Mouse (Mus musculus) limb, embryonic 12.5 days (tissue): Measurements from ENCODE around the gene Galns. TPM values are rescaled to one million over a fixed set of nuclear protein-coding genes. Genes with fewer than 3 reads are reported as not detected.

ENCODE experiments used
- ATAC-seq: fragments of 200-750 bp; cut with Nextera tagmentation; 2 replicates; pipeline ENCODE4 v1.8.0; 2017; ENCODE audit warnings: low read depth, moderate TSS enrichment; ENCODE audit not compliant: insufficient number of reproducible peaks, insufficient read depth, low FRiP score, low TSS enrichment
- H3K27ac ChIP-seq: fragments of 300-500 bp; sonication (generic); 2 replicates; pipeline ENCODE4 v1.5.1; 2016; ENCODE audit warnings: mild to moderate bottlenecking, moderate library complexity
- H3K27me3 ChIP-seq: fragments of 300-500 bp; sonication (generic); 2 replicates; pipeline ENCODE4 v1.6.1; 2016; ENCODE audit warnings: mild to moderate bottlenecking, moderate library complexity
- H3K36me3 ChIP-seq: fragments of 300-500 bp; sonication (generic); 2 replicates; pipeline ENCODE4 v1.6.1; 2016; ENCODE audit warnings: mild to moderate bottlenecking, moderate library complexity
- H3K4me1 ChIP-seq: fragments of 300-500 bp; sonication (generic); replicated peaks from 2 replicates; pipeline ENCODE4 v1.6.1; 2016
- H3K4me2 ChIP-seq: fragments of 300-500 bp; sonication (generic); 2 replicates; pipeline ENCODE4 v1.6.1; 2016; ENCODE audit warnings: mild to moderate bottlenecking, moderate library complexity
- H3K4me3 ChIP-seq: fragments of 300-500 bp; sonication (generic); replicated peaks from 2 replicates; pipeline ENCODE4 v1.5.1; 2016; ENCODE audit warnings: mild to moderate bottlenecking
- H3K9ac ChIP-seq: fragments of 300-500 bp; sonication (generic); replicated peaks from 2 replicates; pipeline ENCODE4 v1.6.1; 2016; ENCODE audit warnings: mild to moderate bottlenecking, moderate library complexity
- H3K9me3 ChIP-seq: fragments of 300-500 bp; sonication (generic); 2 replicates; pipeline ENCODE4 v1.6.1; 2016; ENCODE audit warnings: mild to moderate bottlenecking, moderate library complexity
- WGBS: fragments of 180-500 bp; shearing (Covaris S2); methylation state at CpG from one replicate; pipeline ENCODE4 v1.1.7; 2016; 5-methylcytosine and 5-hydroxymethylcytosine counted together
- polyA plus RNA-seq: library from polyadenylated mRNA; unstranded; fragments of >200 nt; fragmentation: Nextera tagmentation; extraction: Ambion mirVana; gene quantifications from 2 replicates; pipeline ENCODE4 v1.2.1, GENCODE M21; 2016

Gene Galns
- polyA plus RNA-seq, 1 experiment from 2014 or later = 8.4 TPM

DNA sequence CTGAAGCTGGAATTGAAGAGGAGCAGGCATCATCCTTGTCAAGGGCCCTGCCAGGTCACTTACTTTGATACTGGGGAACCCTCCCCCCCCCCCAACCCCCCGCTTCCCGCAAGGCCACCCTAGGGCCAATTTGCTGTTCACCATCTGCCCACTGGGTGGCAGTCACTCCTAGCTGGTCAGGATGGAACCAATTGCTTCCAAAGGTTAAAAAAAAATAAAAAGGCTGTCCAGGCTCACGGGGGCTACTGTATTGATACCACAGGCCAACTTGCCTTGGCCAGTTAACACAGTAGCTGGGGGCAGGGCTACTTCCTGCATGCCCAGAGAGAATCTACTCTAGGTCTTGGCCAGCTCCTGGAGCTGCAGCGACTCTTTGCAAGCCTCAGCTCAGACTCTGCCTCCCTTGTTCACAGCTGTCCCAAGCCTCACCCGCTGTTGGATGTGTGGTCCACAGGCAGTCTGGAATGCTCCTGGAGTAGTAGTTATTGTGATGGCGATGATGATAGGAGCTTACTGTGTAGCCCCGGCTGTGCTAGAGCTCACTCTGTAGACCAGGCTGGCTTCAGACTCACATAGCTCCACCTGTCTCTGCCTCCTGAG lies 6.8 kb upstream of the Galns start:
- Histone ChIP-seq H3K4me2 (no peak overlapping the region), H3K4me1 (peaks cover 32% of the 10 kb centered on the region), H3K27me3 (no peaks in the 10 kb centered on the region), H3K36me3 (peaks cover 15% of the 10 kb centered on the region; the same call in 1 of the 2 replicates), H3K4me3 (no peak overlapping the region), H3K27ac (peak overlapping the region; percentile 59; the same call in 1 of the 2 replicates), H3K9me3 (no peaks in the 10 kb centered on the region), H3K9ac (no peak overlapping the region)
- 30% methylated on average over 5 of the region's 7 CpGs for WGBS
- 0 out of 2 replicates have a peak, but pooled peaks have one; percentile 16 for ATAC-seq

DNA sequence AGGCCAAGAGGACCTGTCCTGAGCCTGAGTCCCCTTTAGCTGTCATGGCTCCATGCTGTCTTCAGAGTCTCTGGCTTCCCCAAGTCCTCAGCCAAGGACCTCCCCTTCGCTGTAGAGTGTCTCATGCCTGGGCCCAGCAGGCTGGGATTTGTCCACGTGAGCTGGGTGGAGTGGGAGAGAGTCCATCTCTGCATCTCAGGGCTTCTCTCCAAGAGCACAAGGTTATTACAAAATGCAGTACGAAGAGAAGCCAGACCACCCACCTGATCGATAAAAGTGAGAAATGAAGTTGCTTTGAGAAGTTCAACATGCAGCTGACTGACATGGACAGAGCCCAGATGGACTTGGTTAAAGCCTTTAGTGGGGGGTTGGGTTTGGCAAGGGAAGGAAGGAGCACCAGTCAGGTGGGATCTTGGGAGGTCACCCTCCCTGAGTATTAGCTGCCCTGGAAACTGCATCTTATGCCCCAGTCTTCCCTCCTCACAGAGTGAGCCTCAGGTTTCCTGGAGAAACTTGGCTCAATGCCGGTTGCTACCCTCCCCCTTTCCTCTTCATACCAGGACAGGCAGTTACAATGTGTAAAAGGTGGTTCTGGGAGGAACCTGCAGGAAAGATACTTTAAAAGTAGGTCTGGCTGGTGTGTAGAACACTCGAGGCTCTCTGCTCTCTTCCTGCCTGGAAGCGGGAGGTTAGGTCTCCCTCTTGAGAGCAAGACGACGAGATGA lies 5.1 kb upstream of the Galns start:
- Histone ChIP-seq H3K27ac (peak overlapping the region; percentile 54), H3K27me3 (no peaks in the 10 kb centered on the region), H3K4me2 (no peak overlapping the region), H3K4me1 (peaks cover 42% of the 10 kb centered on the region), H3K4me3 (no peak overlapping the region), H3K9ac (no peak overlapping the region), H3K36me3 (peaks cover 15% of the 10 kb centered on the region; the same call in 1 of the 2 replicates), H3K9me3 (no peaks in the 10 kb centered on the region)
- ATAC-seq = no peak
- WGBS = 60% methylated on average over 9 of the region's 9 CpGs

DNA sequence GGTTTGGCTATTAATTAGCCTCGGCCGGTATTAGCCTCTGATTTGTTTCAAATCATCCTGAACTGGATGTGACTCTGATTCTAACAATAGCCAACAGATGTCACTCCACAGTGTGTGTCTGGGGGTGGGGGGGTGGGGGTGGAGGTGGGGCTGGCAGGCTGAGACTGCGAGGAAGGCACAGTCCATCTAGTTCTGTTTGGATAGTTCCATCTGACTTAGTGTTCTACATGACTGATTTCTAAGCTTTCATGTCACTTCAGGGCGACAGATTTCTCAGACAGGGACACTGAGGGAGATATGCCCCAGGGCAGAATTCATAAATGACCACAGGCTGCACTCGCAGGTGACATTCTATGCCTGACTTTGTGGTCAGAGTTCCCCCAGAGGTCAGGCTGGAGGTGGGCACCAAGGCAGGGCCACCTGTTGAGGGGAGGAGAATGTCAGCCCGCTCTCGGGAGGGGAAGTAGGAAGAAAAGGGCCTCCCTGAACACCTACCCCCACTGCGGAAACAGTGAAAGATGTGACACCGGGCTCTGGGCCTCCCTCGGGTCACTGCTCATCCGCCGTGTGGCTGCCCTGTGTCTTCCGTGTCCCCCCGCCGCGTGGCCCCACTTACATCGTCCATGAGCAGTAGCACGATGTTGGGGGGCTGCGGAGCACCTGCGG lies 518 bp downstream of the Galns start:
- 0 out of 2 replicates have a peak overlapping the region, but pooled peaks have one; percentile 37 for H3K27ac ChIP-seq
- H3K36me3 ChIP-seq = peaks cover 15% of the 10 kb centered on the region; the same call in 1 of the 2 replicates
- ATAC-seq = no peak; the same call in 1 of the 2 replicates
- H3K9me3 ChIP-seq = no peaks in the 10 kb centered on the region
- peak overlapping the region; percentile 90 for H3K4me2 ChIP-seq
- H3K4me1 ChIP-seq = peaks cover 19% of the 10 kb centered on the region
- peak overlapping the region; percentile 73 for H3K9ac ChIP-seq
- peak overlapping the region; percentile 59 for H3K4me3 ChIP-seq
- no peaks in the 10 kb centered on the region for H3K27me3 ChIP-seq
- 4% methylated on average over 20 of the region's 20 CpGs for WGBS

DNA sequence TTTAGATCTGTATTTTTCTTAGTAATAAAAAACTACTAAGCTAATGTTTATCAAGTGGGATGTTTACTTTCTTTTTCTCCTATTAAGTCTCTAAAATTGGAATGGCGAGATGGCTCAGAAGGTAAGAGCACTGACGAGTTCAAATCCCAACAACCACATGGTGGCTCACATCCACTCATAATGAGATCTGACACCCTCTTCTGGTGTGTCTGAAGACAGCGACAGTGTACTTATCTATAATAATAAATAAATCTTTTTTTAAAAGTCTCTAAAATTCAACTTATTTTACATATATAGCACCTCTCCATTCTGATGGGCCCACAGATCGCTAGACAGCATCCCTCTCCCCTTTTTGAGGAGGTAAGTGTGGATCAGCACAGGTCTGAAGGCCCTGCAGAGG lies 1.1 kb downstream of the Galns start:
- H3K4me3 ChIP-seq = 0 out of 2 replicates have a peak overlapping the region, but pooled peaks have one; percentile 59
- H3K4me2 ChIP-seq = peak overlapping the region; percentile 90
- H3K9ac ChIP-seq = no peak overlapping the region

DNA sequence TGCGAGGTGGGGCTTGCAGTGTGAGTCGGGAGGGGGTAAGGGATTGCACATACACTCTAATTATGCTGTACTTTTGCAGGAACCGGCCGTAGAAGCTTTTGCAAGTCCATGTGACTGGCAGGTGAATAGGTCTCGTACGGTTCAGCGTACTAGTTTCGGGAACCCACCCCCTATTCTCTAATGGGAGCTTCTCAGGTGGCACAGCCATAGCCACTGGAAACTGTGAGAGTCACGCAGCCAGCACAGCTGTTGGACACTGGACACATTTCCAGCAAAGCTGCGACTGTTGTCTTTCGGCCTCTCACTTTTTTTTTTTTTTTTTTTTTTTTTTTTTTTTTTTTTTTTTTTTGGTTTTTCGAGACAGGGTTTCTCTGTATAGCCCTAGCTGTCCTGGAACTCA lies 4.5 kb downstream of the Galns start:
- whole genome bisulfite sequencing = 83% methylated on average over 11 of the region's 12 CpGs
- no peaks in the 10 kb centered on the region for H3K36me3 ChIP-seq
- no peaks in the 10 kb centered on the region; the same call in 1 of the 2 replicates for H3K27me3 ChIP-seq
- H3K4me2 ChIP-seq = no peak overlapping the region
- H3K9ac ChIP-seq = no peak overlapping the region
- H3K27ac ChIP-seq = no peak overlapping the region
- H3K4me1 ChIP-seq = peaks cover 7% of the 10 kb centered on the region
- H3K9me3 ChIP-seq = no peaks in the 10 kb centered on the region
- ATAC-seq = no peak
- no peak overlapping the region for H3K4me3 ChIP-seq

More for the DNA sequence above, 1.1 kb downstream of the Galns start:
- ATAC-seq = no peak
- Histone ChIP-seq H3K27me3 (no peaks in the 10 kb centered on the region), H3K4me1 (peaks cover 18% of the 10 kb centered on the region), H3K36me3 (peaks cover 10% of the 10 kb centered on the region; the same call in 1 of the 2 replicates), H3K9me3 (no peaks in the 10 kb centered on the region), H3K27ac (no peak overlapping the region)
- 61% methylated on average over 4 of the region's 4 CpGs for WGBS

GRCm38 (mm10) chr8:122605367-122605766 lies 5.9 kb downstream of the Galns start:
- Histone ChIP-seq H3K4me1 (peaks cover 1% of the 10 kb centered on the region), H3K9me3 (no peaks in the 10 kb centered on the region), H3K27ac (no peak overlapping the region), H3K36me3 (peaks cover 6% of the 10 kb centered on the region; the same call in 1 of the 2 replicates), H3K27me3 (no peaks in the 10 kb centered on the region; the same call in 1 of the 2 replicates), H3K4me2 (no peak overlapping the region), H3K9ac (no peak overlapping the region), H3K4me3 (no peak overlapping the region)
- ATAC-seq = no peak
- WGBS = 82% methylated on average over 4 of the region's 4 CpGs

DNA sequence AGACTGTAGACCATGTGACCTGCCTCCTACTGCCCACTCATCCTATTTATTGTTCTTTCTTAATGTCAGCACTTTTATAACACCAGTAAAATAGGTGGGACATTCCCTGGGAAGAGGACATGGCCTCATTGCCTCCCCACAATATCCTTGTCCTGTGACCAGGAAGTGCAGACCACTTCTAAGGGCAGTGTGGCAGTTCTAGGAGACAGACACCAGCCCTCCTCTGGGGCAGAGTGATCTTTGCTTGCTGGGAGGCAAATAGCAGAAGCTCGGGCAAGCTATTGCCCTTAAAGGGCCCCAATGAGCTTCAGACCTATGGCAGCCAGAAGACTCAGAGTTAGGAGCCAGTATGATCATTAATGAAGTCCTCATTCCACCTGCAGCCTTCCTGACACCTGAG lies 6.6 kb downstream of the Galns start:
- H3K4me1 ChIP-seq = no peaks in the 10 kb centered on the region
- no peak overlapping the region for H3K4me3 ChIP-seq
- H3K27me3 ChIP-seq = no peaks in the 10 kb centered on the region; the same call in 1 of the 2 replicates
- H3K27ac ChIP-seq = no peak overlapping the region
- H3K9me3 ChIP-seq = no peaks in the 10 kb centered on the region
- no peak for ATAC-seq
- WGBS = 32% methylated on average over 1 of the region's 1 CpGs
- H3K36me3 ChIP-seq = peaks cover 10% of the 10 kb centered on the region; the same call in 1 of the 2 replicates
- H3K4me2 ChIP-seq = no peak overlapping the region
- H3K9ac ChIP-seq = no peak overlapping the region

DNA sequence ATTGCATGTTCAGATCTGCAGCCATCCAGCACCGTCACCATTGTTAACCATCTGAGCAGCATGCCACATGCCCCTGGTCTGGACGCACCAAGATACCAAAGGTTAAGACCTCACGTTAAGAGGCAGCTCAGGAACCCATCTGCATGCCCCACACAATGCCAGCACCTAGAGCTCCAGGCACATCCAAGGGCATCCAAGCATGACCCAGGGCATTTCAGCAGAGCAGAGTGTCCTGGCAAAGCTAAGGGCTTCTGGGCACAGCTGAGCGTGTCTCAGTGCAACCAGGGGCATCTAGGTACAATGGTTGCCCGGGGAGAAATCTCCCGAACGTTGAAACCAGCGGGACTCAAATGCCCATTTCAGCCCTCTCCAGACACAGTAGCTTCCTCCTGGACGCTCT lies 10.6 kb downstream of the Galns start:
- 91% methylated on average over 9 of the region's 9 CpGs for WGBS
- Histone ChIP-seq H3K4me2 (no peak overlapping the region), H3K4me1 (no peaks in the 10 kb centered on the region), H3K9me3 (no peaks in the 10 kb centered on the region), H3K4me3 (no peak overlapping the region), H3K36me3 (peaks cover 19% of the 10 kb centered on the region; the same call in 1 of the 2 replicates), H3K27ac (no peak overlapping the region), H3K27me3 (no peaks in the 10 kb centered on the region; the same call in 1 of the 2 replicates), H3K9ac (no peak overlapping the region)
- ATAC-seq = no peak

- no peak overlapping the region for H3K27ac ChIP-seq
- H3K9me3 ChIP-seq = no peaks in the 10 kb centered on the region
- no peak overlapping the region for H3K9ac ChIP-seq
- H3K4me2 ChIP-seq = no peak overlapping the region
- no peak for ATAC-seq
- peaks cover 25% of the 10 kb centered on the region; the same call in 1 of the 2 replicates for H3K36me3 ChIP-seq
- peaks cover 5% of the 10 kb centered on the region; the same call in 1 of the 2 replicates for H3K4me1 ChIP-seq
- no peak overlapping the region for H3K4me3 ChIP-seq
- no peaks in the 10 kb centered on the region for H3K27me3 ChIP-seq
- WGBS = 57% methylated on average over 4 of the region's 4 CpGs
Observed at GRCm38 (mm10) chr8:122596031-122596430, 15.2 kb downstream of the Galns start.

DNA sequence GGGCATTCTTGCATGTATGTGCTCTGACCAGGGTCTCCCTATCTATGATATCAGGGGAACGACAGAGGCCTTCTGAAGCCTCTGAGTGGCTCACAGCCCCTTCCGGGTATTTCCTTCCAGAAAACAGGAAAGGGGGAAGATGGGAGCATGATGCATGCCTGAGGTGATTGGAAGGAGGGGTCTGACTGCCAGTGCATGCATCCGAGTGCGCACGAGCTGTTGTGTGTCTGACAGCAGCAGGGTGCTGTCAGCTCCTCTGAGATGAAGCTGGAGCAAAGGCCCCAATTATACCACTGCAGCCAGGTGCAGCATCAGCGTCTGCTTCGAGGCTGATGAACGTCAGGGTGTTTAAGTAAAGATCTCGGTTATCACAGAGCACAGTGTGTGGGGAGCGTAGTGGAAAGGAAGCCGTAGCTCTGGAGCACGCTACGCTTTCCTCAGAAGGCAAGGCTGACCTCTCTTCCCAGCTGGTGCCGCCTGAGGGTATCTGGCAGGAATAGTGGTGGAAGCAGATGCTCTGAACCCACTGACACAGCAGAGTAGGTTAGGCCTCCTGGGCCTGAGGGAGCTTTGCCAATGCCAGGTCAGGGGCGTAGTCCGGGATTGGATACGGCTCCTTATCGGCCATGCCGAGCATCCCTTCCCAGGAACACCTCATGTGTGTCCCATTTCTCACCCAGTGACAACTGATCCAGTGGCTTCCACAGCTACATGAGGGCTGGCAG lies 17.3 kb downstream of the Galns start:
- Histone ChIP-seq H3K36me3 (peaks cover 15% of the 10 kb centered on the region; the same call in 1 of the 2 replicates), H3K4me3 (no peak overlapping the region), H3K4me2 (no peak overlapping the region), H3K27me3 (no peaks in the 10 kb centered on the region), H3K9ac (0 out of 2 replicates have a peak overlapping the region, but pooled peaks have one; percentile 12), H3K4me1 (peaks cover 5% of the 10 kb centered on the region; the same call in 1 of the 2 replicates), H3K9me3 (no peaks in the 10 kb centered on the region), H3K27ac (no peak overlapping the region)
- ATAC-seq = no peak
- 77% methylated on average over 19 of the region's 19 CpGs for WGBS
